Mouse (Mus musculus) heart, embryonic 13.5 days (tissue): ENCODE measurements around the gene Ndc1. TPM values are rescaled to one million over a fixed set of nuclear protein-coding genes. Genes with fewer than 3 reads are reported as not detected.

Experiments used
- ATAC-seq: fragments of 200-750 bp; cut with Nextera tagmentation; 2 replicates; pipeline ENCODE4 v1.8.0; 2017; ENCODE audit warnings: moderate TSS enrichment; ENCODE audit not compliant: insufficient number of reproducible peaks, low FRiP score, low TSS enrichment; ENCODE audit errors: extremely low read depth
- H3K27ac ChIP-seq: fragments of 300-500 bp; sonication (generic); replicated peaks from 2 replicates; pipeline ENCODE4 v1.5.1; 2015; ENCODE audit warnings: moderate library complexity, mild to moderate bottlenecking, inconsistent platforms
- H3K27me3 ChIP-seq: fragments of 300-500 bp; sonication (generic); replicated peaks from 2 replicates; pipeline ENCODE4 v1.6.1; 2015; ENCODE audit warnings: mild to moderate bottlenecking, inconsistent platforms
- H3K36me3 ChIP-seq: fragments of 300-500 bp; sonication (generic); 2 replicates; pipeline ENCODE4 v1.6.1; 2015; ENCODE audit warnings: mild to moderate bottlenecking, inconsistent platforms
- H3K4me1 ChIP-seq: fragments of 300-500 bp; sonication (generic); 2 replicates; pipeline ENCODE4 v1.6.1; 2015; ENCODE audit warnings: inconsistent platforms
- H3K4me2 ChIP-seq: fragments of 300-500 bp; sonication (generic); 2 replicates; pipeline ENCODE4 v1.6.1; 2015; ENCODE audit warnings: inconsistent platforms, mild to moderate bottlenecking, moderate library complexity
- H3K4me3 ChIP-seq: fragments of 300-500 bp; sonication (generic); 2 replicates; pipeline ENCODE4 v1.5.1; 2015; ENCODE audit warnings: moderate library complexity, mild to moderate bottlenecking, inconsistent platforms
- H3K9ac ChIP-seq: fragments of 300-500 bp; sonication (generic); 2 replicates; pipeline ENCODE4 v1.6.1; 2015; ENCODE audit warnings: inconsistent platforms, mild to moderate bottlenecking, moderate library complexity
- H3K9me3 ChIP-seq: fragments of 300-500 bp; sonication (generic); 2 replicates; pipeline ENCODE4 v1.6.1; 2016; ENCODE audit warnings: inconsistent platforms
- WGBS: fragments of 180-500 bp; shearing (Covaris S2); methylation state at CpG from one replicate; pipeline ENCODE4 v1.1.7; 2015; ENCODE audit warnings: mixed read lengths; 5-methylcytosine and 5-hydroxymethylcytosine counted together
- polyA plus RNA-seq: library from polyadenylated mRNA; unstranded; fragments of >200 nt; fragmentation: Nextera tagmentation; extraction: Ambion mirVana; gene quantifications from 2 replicates; pipeline ENCODE4 v1.2.1, GENCODE M21; 2015

The Ndc1 gene
- polyA plus RNA-seq = 24.8 and 25.5 TPM in 2 replicates

DNA sequence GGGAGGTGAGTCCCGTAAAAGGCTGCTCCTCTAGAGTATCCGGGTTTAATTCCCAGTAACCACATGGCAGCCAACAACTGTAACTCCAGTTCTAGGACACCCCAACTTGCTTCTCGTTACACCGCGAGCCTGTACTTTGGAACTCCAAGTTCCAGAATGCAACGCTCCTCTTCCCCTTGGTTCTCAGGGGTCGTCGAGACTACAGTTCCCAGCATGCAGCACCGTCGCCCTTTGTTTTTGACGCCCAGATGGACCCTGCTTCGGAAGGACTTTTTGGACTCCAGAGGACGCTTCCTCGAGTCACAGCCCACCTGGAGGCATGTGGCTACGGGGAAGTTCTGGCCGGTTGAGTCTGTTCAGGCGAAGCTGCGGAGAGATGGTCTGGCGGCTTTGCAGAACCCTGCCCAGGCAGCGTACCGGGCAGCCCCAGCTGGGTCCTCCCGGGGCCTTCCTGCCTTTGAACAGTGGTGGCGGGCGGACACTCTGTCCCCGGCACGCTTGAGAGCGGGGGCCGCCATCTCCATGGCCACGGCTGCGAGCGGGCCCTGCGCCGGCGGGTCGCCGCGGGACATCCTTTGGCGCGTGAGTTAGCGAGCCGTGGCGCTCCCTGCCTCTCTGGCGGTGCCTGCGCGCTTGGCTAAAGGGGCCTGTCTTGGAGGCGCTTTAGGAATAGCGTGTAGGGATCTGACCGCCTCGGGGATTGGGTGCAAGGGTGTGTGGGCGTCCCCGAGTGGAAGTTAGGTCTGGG is at the start of gene Ndc1:
TSS of gene Ndc1 (plus strand) at position 218 of the 748 bp plus-strand sequence.
- WGBS = under 1% methylated on average over 51 of the region's 51 CpGs
- Histone ChIP-seq H3K4me2 (peak within 1 kb of the TSS; percentile 85), H3K27ac (peak within 1 kb of the TSS; percentile 90), H3K9ac (peak within 1 kb of the TSS; percentile 91), H3K4me3 (peak within 1 kb of the TSS; percentile 93), H3K27me3 (no peaks in the 10 kb centered on the region), H3K36me3 (peaks cover 25% of the 10 kb centered on the region), H3K4me1 (peaks cover 12% of the 10 kb centered on the region), H3K9me3 (no peaks in the 10 kb centered on the region)
- peak; percentile 93 for ATAC-seq

GRCm38 (mm10) chr4:107318646-107319045 is 48.9 kb upstream of the Ndc1 start:
- no peak overlapping the region for H3K9ac ChIP-seq
- peaks cover 77% of the 10 kb centered on the region for H3K36me3 ChIP-seq
- peaks cover 8% of the 10 kb centered on the region for H3K4me1 ChIP-seq
- WGBS = 82% methylated on average over 8 of the region's 8 CpGs
- no peak overlapping the region for H3K4me2 ChIP-seq
- H3K9me3 ChIP-seq = no peaks in the 10 kb centered on the region
- no peak for ATAC-seq
- no peaks in the 10 kb centered on the region for H3K27me3 ChIP-seq
- no peak overlapping the region for H3K27ac ChIP-seq
- H3K4me3 ChIP-seq = no peak overlapping the region

DNA sequence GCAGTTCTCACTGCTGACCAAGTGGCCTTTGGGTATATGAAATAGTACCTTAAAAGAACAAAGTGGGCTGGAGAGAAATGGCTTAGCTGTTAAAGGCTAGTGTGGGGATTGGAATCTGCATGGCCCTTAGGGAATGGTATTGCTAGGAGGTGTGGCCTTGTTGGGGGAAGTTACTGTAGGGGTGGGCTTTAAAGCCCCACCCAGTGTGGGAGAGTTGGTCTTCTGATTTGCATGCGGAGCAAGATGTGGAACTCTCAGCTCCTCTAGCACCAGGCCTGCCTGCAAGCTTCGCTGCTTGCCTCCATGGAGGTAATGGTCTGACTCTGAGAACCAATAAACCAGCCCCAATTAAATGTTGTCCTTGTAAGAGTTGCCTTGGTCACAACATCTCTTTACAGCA is 46.5 kb upstream of the Ndc1 start:
- peaks cover 91% of the 10 kb centered on the region for H3K36me3 ChIP-seq

DNA sequence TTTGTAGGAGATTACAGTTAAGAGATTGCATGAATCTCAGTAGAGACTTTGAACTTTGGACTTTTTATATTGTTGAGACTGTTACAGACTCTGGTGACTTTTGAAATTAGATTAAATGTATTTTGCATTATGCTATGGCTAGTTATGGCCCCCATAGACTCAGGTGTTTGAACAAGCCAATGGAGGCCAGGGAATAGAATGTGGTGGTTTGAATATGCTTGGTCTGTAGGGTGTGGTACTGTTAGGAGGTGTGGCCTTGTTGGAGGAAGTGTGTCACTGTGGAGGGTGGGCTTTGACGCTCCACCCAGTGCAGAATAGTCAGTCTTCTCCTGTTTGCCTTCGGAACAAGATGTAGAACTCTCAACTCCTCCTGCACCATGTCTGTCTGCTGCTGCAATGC is 44.5 kb upstream of the Ndc1 start:
- H3K9ac ChIP-seq = no peak overlapping the region
- H3K27me3 ChIP-seq = no peaks in the 10 kb centered on the region
- peaks cover 84% of the 10 kb centered on the region for H3K36me3 ChIP-seq
- WGBS = 87% methylated on average over 2 of the region's 2 CpGs
- no peaks in the 10 kb centered on the region for H3K4me1 ChIP-seq
- H3K4me2 ChIP-seq = no peak overlapping the region
- no peak overlapping the region for H3K4me3 ChIP-seq
- H3K27ac ChIP-seq = no peak overlapping the region
- no peaks in the 10 kb centered on the region for H3K9me3 ChIP-seq
- ATAC-seq = no peak

More for the DNA sequence above, 46.5 kb upstream of the Ndc1 start:
- no peak overlapping the region for H3K27ac ChIP-seq
- no peak overlapping the region for H3K4me3 ChIP-seq
- H3K4me2 ChIP-seq = no peak overlapping the region
- ATAC-seq = no peak
- no peaks in the 10 kb centered on the region for H3K4me1 ChIP-seq
- no peaks in the 10 kb centered on the region for H3K27me3 ChIP-seq
- 76% methylated on average over 2 of the region's 2 CpGs for WGBS
- H3K9me3 ChIP-seq = no peaks in the 10 kb centered on the region
- H3K9ac ChIP-seq = no peak overlapping the region

DNA sequence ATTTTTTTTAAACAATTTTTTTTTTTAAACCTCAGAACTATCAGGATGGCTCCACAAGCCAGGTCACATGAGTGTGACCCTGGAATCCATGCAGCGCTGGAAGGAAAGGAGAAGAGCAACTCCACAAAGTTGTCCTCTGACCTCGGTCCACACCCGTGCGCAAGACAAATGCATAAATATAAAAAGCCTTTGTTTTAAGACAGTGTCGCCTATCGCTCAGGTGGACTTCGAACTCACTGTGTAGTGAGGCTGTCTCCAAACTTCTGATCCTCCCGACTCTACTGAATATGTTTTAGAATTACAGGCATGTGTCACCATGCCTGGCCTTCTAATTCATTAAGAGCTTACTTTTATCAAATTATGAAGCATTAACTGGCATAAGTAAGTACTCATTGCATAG is 39.1 kb upstream of the Ndc1 start:
- no peaks in the 10 kb centered on the region for H3K27me3 ChIP-seq
- no peak overlapping the region for H3K4me2 ChIP-seq
- H3K4me3 ChIP-seq = no peak overlapping the region
- H3K9ac ChIP-seq = no peak overlapping the region
- peaks cover 38% of the 10 kb centered on the region for H3K36me3 ChIP-seq
- no peaks in the 10 kb centered on the region for H3K4me1 ChIP-seq
- WGBS = 91% methylated on average over 8 of the region's 8 CpGs
- 0 out of 2 replicates have a peak, but pooled peaks cover 1% of the 10 kb centered on the region for H3K9me3 ChIP-seq
- no peak for ATAC-seq
- H3K27ac ChIP-seq = no peak overlapping the region

- Histone ChIP-seq H3K9me3 (0 out of 2 replicates have a peak, but pooled peaks cover 5% of the 10 kb centered on the region), H3K4me1 (no peaks in the 10 kb centered on the region), H3K9ac (no peak overlapping the region), H3K27me3 (no peaks in the 10 kb centered on the region), H3K27ac (no peak overlapping the region), H3K4me3 (no peak overlapping the region), H3K4me2 (no peak overlapping the region), H3K36me3 (peaks cover 17% of the 10 kb centered on the region; the same call in 1 of the 2 replicates)
- WGBS = 92% methylated on average over 4 of the region's 4 CpGs
- no peak for ATAC-seq
These were observed 34.1 kb upstream of the Ndc1 start for GRCm38 (mm10) chr4:107333514-107333913.

GRCm38 (mm10) chr4:107336356-107336755 is 31.2 kb upstream of the Ndc1 start:
- no peak for ATAC-seq
- Histone ChIP-seq H3K4me2 (no peak overlapping the region), H3K27ac (no peak overlapping the region), H3K36me3 (peaks cover 14% of the 10 kb centered on the region; the same call in 1 of the 2 replicates), H3K9ac (no peak overlapping the region), H3K4me3 (no peak overlapping the region), H3K4me1 (no peaks in the 10 kb centered on the region), H3K9me3 (0 out of 2 replicates have a peak, but pooled peaks cover 5% of the 10 kb centered on the region), H3K27me3 (no peaks in the 10 kb centered on the region)
- 59% methylated on average over 8 of the region's 8 CpGs for WGBS

DNA sequence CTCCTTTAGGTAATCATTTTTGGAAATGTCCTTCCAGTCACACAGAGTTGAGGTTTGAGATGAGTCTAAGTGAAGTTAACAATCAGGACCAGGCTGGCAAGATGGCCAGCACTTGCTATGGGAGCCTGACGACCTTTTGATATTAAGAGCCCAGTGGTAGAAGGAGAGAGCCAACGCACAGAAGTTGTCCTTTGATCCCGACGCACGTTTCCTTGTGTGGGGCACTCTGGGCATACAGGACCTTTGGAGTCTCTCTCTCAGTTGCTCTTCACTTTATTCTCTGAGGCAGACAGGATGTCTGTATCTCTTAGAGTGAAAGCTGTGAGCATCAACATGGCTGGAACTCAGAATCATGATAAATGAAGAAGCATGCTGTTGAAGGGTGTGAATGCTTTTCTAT is 30.1 kb upstream of the Ndc1 start:
- Histone ChIP-seq H3K4me3 (no peak overlapping the region), H3K4me1 (no peaks in the 10 kb centered on the region), H3K4me2 (no peak overlapping the region), H3K9ac (no peak overlapping the region), H3K36me3 (peaks cover 19% of the 10 kb centered on the region; the same call in 1 of the 2 replicates), H3K27ac (no peak overlapping the region), H3K27me3 (no peaks in the 10 kb centered on the region), H3K9me3 (0 out of 2 replicates have a peak, but pooled peaks cover 5% of the 10 kb centered on the region)
- 76% methylated on average over 5 of the region's 5 CpGs for WGBS
- no peak for ATAC-seq

- no peak overlapping the region for H3K27ac ChIP-seq
- H3K4me2 ChIP-seq = no peak overlapping the region
- H3K4me1 ChIP-seq = no peaks in the 10 kb centered on the region
- no peaks in the 10 kb centered on the region for H3K27me3 ChIP-seq
- ATAC-seq = no peak
- WGBS = 64% methylated on average over 5 of the region's 5 CpGs
- H3K4me3 ChIP-seq = no peak overlapping the region
- no peaks in the 10 kb centered on the region for H3K9me3 ChIP-seq
- no peak overlapping the region for H3K9ac ChIP-seq
- H3K36me3 ChIP-seq = peaks cover 29% of the 10 kb centered on the region
These were observed 26.2 kb upstream of the Ndc1 start for GRCm38 (mm10) chr4:107341354-107341753.

- WGBS = 80% methylated on average over 7 of the region's 7 CpGs
- Histone ChIP-seq H3K27ac (no peak overlapping the region), H3K27me3 (no peaks in the 10 kb centered on the region), H3K4me2 (no peak overlapping the region), H3K9ac (no peak overlapping the region), H3K36me3 (peaks cover 24% of the 10 kb centered on the region), H3K4me3 (no peak overlapping the region), H3K4me1 (peaks cover 6% of the 10 kb centered on the region), H3K9me3 (no peaks in the 10 kb centered on the region)
- no peak for ATAC-seq
These were observed 23.0 kb upstream of the Ndc1 start for GRCm38 (mm10) chr4:107344612-107345011.

- H3K27ac ChIP-seq = no peak overlapping the region
- no peak for ATAC-seq
- peaks cover 33% of the 10 kb centered on the region for H3K36me3 ChIP-seq
- 70% methylated on average over 6 of the region's 6 CpGs for WGBS
- H3K4me1 ChIP-seq = peaks cover 6% of the 10 kb centered on the region
- H3K9me3 ChIP-seq = no peaks in the 10 kb centered on the region
- no peak overlapping the region for H3K4me2 ChIP-seq
- no peaks in the 10 kb centered on the region for H3K27me3 ChIP-seq
- H3K9ac ChIP-seq = no peak overlapping the region
- H3K4me3 ChIP-seq = no peak overlapping the region
These were observed 20.4 kb upstream of the Ndc1 start for GRCm38 (mm10) chr4:107347221-107347620.
